Mouse (Mus musculus) mouse embryonic stem cell (cell line): ENCODE results near the gene Stx1b.
"Not testable (repeated sequence)": the region's sequence is repeated elsewhere in the genome, so short reads cannot be mapped to it uniquely, and the experiment has no call there.

Source experiments
- in situ Hi-C, 2 experiments: fragments of 300-500 bp; cut with MboI; formaldehyde crosslinking; loops; 1 replicate in 1 of 2; 3 replicates in 1 of 2; pipeline ENCODE4 v1.14.3; 2019 to 2020; ENCODE audit warnings: low sequenced_read_pairs in 2 of 2, low pct_unique_long_range_greater_than_20kb in 1 of 2, mixed read lengths in 1 of 2; ENCODE audit not compliant: unreplicated experiment in 1 of 2

The Stx1b gene

DNA sequence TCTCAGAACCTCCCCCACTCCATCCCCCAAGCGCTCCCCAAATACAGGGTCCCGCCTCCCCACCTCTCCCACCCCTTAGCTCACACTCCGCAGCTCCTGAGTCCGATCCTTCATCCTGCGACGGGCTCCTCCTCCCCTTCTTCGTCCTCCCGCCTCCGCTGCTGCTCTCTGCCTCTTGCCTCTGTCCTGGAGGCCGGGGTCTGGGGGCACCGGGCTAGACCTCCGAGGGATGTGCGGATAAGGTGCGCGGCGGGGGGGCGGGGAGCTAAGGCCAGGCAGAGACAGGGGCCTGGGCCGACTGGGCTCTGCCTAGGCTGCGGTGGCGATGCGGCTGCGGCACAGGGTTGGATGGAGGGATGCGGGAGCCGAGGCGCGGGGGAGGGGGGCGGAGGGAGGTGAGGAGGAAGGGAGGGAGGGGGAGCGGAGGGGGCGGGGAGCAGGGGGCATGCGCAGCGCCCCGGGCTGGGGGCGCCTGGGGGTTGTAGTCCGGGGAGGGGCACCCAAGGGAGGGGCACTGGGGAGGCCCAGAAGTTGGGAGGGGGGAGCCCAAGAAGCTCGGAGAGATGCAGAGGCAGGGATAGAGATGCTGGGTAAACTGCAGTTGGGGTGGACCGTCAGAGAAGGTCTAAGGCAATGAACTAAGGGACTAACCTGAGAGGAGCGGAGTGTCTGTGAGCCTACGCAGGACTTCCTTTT lies at the start of gene Stx1b, which contains the start of gene Stx4a:
Stx1b (minus strand) TSS at position 374 of the 696 bp plus-strand sequence.
Stx4a (plus strand) TSS at position 119 of the 696 bp plus-strand sequence.
- in situ Hi-C loops: no loop called here

DNA sequence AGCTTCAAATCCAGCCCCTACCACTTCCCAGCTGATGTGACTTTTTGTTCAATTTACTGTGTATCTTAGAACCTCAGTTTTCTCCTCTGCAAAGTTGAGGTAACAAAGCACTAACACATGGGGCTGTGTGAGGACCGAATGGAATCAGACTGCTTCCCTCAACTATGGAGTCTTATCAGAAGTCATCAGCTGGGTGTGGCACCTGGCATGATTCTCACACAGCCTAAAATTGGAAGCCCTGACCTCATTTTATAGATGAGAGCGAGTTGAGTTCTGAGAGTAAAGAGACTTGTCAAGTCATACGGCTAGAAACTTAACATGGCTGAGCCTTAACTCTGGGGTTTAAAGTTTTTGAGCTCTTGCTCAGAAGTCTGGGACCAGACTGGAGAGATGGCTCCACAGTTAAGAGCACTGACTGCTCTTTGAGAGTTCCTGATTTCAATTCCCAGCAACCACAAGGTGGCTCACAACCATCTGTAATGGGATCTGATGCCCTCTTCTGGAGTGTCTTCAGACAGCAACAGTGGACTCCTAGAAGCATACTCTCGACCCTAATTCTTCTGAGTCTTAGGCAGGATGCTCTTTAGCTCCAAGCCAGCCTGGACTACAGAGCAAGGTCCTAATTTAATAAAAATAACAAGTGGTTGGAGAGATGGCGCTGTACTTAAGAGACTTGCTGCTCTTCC lies 45.9 kb upstream of the Stx1b start:
- in situ Hi-C loops: no loop called here

DNA sequence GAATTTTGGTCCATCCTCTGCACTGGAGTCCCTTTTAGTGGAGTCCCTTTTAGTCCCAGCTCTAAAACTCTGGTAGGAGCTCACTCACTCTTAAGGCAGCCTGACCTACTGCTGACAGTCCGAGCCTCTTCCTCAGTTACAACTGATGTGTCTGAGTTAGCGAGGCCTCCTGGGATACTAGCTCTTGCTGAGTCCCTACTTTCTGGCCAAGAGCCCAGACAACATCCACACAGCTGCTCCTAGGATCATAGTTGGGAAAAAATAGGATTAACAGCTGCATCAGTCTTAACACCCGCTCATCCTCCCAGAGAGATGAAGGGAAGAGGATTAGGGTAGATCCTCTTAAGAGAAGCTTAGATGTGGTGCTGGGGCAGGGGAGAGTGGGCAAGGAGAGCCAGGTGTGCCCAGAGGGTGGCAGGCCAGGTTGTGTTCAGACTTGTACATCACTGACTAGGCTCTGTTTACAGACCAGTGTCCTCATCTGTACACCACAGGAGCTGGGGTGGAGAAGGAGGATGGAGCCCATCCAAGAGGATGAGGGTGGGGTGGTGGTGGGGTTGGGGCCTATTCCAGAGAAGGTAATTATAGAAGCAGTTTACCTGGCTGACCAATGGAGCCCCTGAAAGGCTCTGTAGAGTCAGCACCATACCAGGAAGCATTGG lies 44.9 kb upstream of the Stx1b start:
- in situ Hi-C loops: no loop called here

DNA sequence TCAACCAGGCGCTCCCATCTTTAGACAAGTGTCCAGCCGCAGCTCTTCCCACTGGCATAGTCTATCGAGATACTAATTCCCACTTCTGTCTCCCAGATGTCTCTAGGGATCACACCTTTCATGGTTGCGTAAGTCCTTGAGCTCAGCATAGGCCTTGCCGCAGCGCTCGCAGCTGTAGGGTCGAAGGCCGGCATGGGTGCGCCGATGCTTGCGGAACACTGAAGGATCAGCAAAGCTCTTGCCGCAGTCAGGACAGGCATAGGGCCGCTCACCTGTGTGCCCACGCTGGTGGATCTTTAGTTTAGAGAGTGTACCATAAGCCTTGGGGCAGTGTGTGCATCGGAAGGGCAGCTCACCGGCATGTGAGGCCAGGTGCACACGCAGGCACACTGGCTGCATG lies 43.3 kb upstream of the Stx1b start:
- in situ Hi-C loops: no loop called here

DNA sequence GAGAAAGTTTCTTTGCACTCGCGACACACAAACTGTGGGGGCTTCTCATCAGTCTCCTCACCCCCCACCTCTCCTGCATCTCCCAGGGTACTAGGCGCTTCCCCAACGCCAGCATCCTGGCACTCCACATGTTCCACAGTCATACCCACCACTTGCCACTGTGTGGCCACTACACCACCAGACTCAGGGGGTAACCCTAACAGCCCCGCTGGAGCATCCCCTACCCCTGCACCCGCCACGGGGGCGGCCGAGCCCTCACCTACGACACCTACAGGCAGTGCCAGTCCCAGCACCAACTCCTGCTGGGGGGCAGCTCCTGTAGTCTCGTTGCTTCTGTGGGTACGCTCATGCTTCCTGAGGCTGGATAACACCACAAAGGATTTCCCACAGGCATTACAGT lies 42.1 kb upstream of the Stx1b start:
- in situ Hi-C loops: no loop called here

DNA sequence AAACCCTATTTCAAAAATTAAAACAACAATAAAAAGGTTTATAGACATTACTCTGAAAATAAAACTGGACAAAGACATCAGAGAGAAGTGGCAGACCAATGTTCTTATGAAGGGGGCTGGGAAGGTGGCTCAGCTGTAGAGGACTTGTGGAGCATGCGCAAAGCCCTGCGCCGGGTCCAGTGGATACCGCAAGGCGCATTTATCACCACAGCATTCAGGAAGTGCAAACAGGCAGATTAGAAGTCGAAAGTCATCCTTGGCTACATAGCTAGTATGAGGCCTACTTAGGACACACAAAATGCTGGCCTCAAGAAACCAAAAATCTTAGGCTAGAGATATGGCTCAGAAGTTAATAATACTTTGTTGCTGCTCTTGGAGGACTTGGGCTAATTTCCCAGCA lies 33.9 kb upstream of the Stx1b start:
- in situ Hi-C loops: no loop called here

DNA sequence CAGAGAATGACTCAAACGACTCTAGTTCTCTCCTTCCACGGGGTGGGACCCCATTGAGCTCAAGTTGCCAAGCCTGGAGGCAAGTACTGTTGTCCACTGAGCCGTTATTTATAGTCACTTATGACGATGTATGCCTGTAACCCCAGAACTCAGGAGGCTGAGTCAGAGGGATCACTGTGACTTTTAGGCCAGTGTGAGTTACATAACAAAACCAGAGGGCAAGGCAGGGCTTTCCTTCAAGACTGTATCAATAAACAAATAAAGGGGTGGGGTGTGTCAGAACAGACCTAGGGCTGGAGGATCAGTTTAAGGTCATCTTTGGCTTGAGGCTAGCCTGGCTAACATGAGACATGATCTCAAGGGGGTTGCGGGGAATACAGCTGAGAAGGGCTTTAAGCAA lies 26.6 kb upstream of the Stx1b start:
- in situ Hi-C loops: no loop called here

DNA sequence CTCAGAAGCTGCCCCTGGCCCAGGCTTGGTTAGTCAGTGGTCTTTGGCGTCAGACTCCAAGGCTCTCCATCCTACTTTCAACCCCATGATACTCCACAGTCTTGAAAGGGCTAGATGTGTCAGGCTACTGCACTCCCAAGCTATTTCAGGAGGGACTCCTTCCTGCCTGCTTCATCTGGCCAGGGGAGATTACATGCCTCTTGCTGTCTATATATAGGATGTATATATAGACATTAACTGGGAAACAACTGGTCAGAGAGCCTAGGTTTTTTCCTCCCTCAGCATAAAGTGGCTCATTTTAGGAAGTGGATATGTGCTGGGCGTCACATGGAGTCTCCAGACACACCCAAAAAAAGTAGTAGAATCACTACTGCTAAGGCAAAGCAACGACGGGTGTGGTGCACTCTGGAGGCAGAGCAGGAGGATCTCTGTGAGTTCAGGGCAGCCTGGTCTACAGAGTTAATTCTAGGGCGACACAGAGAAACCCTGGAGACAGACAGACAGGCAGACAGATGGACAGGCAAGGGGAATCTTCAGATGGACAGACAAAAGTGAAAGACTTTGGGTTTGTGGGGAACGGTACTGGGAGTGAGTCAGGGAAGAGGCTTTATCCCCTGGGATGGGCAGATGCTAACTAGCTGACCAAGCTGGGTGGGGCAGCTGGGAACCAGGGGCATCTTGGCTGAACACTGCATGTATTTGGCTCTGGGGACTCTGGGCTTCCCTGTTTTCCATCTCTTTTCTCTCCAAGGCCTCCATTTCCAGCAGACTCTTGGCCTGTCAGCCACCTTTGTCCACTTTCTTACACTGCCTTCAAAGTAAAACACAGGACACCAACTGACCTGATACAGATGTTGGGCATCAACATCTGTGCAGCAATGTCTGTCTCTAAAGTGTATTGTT lies 25.9 kb upstream of the Stx1b start:
- in situ Hi-C loops: no loop called here

DNA sequence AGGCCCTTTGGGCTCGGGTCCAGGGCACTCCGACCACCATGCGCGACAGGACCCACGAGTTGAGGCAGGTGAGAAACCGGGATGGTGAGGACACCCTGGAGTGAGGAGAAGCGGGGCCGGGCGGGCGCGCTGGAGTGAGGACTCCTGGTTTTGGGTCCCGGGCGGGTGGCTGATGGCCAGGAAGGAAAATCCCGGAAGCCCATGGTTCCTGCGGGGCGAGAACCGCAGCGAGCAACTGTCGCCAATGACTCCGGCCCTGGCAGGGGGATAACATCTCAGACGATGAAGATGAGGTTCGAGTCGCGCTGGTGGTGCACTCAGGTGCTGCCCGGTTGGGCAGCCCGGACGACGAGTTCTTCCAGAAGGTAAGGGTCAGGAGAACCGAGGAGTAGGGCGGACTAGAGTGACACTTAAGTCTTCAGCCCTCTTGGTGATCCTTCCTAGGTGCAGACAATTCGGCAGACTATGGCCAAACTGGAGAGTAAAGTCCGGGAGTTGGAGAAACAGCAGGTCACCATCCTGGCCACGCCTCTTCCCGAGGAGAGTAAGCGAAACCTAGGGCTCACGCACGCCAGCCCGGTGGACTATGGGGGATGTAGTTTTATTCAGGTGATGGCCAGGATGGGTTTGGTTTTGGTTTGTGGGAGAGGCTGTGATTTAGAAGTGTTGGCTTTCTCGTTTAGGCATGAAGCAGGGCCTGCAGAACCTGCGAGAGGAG lies 17.8 kb upstream of the Stx1b start:
- in situ Hi-C loops: no loop called here

DNA sequence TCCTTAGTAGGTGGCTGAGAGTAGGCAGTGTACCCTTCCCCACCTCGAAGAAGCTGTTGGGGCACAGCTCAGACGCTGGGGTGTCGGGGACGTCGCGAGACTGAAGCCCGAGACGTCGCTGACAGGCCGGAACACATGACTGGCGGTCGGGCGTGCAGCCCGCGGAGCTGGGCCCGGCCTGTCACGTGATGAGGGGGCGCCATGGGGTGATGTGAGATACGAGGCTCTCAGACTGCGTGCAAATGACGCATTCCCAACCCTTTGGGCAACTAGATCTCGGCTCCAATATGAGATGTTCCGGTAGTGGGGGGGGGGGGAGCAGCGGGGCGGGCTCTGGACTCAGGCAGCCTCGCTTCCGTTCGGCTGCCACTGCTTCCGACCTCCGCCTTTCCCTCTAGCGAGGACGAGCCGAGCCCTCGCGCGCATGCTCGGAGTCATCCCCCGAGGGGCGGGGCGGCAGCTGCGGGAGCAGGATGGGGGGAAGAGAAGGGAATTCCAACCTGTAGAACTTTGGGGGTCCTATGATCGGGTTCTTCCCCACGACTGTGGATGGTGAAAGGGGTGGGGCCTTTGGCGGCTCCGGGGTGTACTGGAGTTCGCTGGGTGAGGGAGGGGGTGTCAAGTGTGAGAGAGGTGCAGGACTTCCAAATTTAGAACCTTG lies 17.1 kb upstream of the Stx1b start:
- in situ Hi-C loops: no loop called here

DNA sequence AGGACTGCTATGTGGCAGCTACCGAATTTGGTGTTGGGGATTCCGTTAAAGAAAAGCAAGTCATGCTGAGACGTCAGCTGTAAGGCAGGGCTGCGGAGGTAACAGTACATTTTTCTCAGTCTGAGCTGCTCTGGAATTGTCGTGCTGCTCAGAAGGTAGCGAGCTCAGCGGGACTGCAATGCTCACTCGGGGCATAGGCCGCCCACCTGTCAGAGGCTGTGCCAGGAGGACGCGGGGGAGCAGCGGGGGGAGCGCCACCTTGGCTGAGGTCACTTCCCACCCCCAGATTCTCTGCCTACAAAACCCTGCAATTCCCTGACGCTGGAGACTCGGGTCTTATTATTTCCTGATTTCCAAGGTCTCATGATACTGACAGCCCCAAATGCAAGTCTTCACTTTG lies 16.5 kb upstream of the Stx1b start:
- in situ Hi-C loops: no loop called here

DNA sequence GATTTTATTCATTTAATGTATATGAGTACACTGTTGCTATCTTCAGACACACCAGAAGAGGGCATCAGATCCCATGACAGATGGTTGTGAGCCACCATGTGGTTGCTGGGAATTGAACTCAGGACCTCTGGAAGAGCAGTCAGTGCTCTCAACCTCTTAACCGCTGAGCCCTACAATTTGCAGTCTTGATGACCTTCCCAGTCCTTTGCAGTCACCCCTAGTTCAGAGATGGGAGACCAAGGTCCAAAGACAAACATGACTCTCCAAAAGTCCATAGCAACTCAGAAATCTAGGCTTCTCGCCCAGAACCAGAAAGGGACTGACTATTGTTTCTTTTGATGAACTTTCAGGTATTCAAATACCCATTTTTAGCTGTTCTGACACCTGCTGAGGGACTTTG lies 15.7 kb upstream of the Stx1b start:
- in situ Hi-C loops: not testable (repeated sequence)

DNA sequence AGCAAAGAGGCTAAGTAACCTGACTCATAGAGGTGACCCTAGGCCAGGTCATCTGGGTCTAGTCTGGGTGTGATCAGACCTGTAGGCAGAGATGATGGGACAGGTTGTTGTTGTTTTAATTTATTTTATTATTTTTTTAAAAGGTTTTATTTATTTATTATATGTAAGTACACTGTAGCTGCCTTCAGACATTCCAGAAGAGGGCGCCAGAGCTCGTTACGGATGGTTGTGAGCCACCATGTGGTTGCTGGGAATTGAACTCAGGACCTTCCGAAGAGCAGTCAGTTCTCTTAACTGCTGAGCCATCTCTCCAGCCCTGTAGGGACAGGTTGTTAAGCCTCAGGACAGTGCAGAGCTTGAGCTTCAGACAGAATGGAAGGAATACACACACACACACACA lies 13.5 kb upstream of the Stx1b start:
- in situ Hi-C loops: not testable (repeated sequence)

DNA sequence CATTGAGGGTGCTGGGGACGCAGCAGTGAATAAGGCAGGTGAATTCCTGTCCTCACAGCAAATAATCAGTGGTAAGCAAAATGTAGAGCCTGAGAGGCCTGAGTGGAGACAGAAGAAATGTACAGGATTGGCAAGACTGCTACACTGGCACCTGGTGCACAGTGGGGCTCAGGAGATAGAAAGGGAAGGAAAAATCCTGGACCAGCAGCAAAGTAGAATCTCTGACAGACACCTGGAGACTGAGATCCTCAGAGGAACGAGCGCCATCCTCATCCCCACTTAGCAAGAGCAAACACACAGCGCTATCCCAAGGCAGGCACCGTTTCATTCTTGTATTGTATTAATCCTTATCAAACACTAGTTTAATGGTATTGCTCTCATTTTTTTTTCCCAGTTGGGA lies 13.1 kb upstream of the Stx1b start:
- in situ Hi-C loops: no loop called here

DNA sequence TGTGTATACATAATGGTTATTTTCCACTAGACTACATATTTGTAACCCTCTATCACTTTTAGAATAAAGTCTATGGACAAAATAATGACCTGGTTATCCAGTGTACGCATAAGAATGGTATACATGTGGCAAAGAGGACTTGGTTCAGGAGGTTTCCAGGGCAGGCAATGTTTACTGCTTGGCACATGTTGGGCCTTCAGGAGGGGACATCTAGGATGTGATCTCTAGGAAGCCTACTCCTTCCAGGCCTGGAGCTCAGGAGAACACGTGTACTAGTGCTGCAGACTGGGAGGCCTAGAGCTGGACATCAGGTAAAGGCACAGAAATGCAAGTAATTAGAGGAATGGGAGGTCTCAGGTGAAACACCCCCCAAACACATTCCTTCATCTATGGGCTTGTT lies 11.2 kb upstream of the Stx1b start:
- in situ Hi-C loops: no loop called here

DNA sequence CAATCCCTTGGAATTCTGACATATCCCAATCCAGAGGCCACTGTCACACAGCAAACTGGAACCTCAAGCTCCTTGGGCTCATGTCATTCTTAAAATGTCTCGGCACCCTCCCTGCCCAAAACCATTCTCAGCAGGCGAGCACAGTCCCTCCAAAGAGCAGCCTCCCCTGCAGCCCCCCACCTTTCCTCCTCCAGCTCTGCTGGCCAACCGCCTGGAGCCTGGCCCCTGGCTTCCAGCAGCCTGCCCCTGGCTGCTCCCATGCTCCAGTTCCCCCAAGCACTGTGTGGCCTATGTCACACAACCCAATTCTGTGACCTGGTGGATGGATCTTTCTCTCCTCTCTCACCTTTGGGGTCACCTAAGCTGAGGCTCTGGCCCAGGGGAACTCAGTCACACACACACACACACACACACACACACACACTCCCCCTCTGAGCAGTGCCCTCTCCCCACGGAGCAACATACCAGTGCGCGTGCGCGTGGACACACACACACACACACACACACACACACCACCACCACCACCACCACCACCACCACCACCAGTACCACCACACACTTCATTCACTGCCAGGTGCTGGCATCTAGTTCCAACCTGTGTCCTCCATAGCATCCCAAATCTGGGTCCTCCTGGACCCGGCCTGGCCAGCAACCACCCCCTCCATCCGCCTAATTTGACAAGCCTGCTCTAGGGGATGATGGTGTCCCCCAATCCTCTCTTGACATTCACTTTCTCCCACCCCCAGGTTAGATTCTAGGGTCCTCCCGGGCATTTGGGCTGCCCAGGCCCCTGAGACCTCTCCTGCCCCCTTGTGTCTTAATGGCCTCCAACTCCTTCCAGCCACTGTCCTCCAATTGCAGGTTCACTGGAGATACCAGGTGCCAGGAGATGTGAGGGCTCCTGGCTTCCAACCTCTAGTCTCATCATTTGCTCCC lies 845 bp downstream of the Stx1b start:
- in situ Hi-C loops: no loop called here

DNA sequence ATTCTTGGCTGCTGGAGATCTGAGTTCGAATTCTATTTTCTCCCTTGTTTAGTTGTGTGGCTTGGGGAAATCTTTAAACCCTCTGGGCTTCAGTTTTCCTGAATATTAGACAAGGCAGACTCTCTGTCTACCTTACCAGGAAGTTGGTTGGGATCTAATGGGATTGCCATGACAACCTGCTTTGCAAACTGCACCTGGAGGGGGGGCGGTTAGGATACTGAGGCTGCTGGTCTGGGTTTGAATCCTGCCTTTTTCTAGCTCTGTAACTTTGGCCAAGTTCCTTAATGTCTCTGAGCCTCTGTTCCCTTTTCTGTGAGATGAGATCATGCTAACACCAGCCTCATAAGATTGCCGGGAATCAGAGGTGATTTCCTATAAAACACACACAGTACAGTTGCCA lies 1.9 kb downstream of the Stx1b start:
- in situ Hi-C loops: no loop called here
